Mouse (Mus musculus): ENCODE measurements around the gene Rptor. TPM values are rescaled to one million over a fixed set of nuclear protein-coding genes. Genes with fewer than 3 reads are reported as not detected.
"Not testable (repeated sequence)": the region's sequence is repeated elsewhere in the genome, so short reads cannot be mapped to it uniquely, and the experiment has no call there.

Rptor gene
- total RNA-seq, 2 experiments from 2014 or later: 42.8 to 47.5 TPM

GRCm38 (mm10) chr11:119644612-119645379, 42.1 kb downstream of the Rptor start:
- DNase-seq (ENCODE audit: low spot score in 2 of 2): no peak

- no peak for DNase-seq (ENCODE audit: low spot score in 2 of 2)
Observed at GRCm38 (mm10) chr11:119650456-119650855, 47.8 kb downstream of the Rptor start.

- no peak for DNase-seq (ENCODE audit: low spot score in 2 of 2)
Observed at GRCm38 (mm10) chr11:119653336-119653735, 50.6 kb downstream of the Rptor start.

- no peak for DNase-seq (ENCODE audit: low spot score in 2 of 2)
Observed at GRCm38 (mm10) chr11:119657534-119657933, 54.8 kb downstream of the Rptor start.

- no peak for DNase-seq (ENCODE audit: low spot score in 2 of 2)
Observed at GRCm38 (mm10) chr11:119659296-119659695, 56.6 kb downstream of the Rptor start.

GRCm38 (mm10) chr11:119661479-119661878, 58.8 kb downstream of the Rptor start:
- DNase-seq (ENCODE audit: low spot score in 2 of 2): not testable (repeated sequence)

GRCm38 (mm10) chr11:119663876-119664275, 61.2 kb downstream of the Rptor start:
- DNase-seq (ENCODE audit: low spot score in 2 of 2): no peak

- no peak for DNase-seq (ENCODE audit: low spot score in 2 of 2)
Observed at GRCm38 (mm10) chr11:119664678-119665307, 62.1 kb downstream of the Rptor start.

- no peak for DNase-seq (ENCODE audit: low spot score in 2 of 2)
Observed at GRCm38 (mm10) chr11:119665308-119665702, 62.6 kb downstream of the Rptor start.

GRCm38 (mm10) chr11:119666567-119667108, 63.9 kb downstream of the Rptor start:
- DNase-seq (ENCODE audit: low spot score in 2 of 2): no peak

- no peak for DNase-seq (ENCODE audit: low spot score in 2 of 2)
Observed at GRCm38 (mm10) chr11:119670690-119671666, 68.3 kb downstream of the Rptor start.

GRCm38 (mm10) chr11:119672041-119672440, 69.3 kb downstream of the Rptor start:
- DNase-seq (ENCODE audit: low spot score in 2 of 2): no peak

GRCm38 (mm10) chr11:119672775-119673174, 70.1 kb downstream of the Rptor start:
- no peak for DNase-seq (ENCODE audit: low spot score in 2 of 2)

GRCm38 (mm10) chr11:119674835-119675234, 72.1 kb downstream of the Rptor start:
- no peak for DNase-seq (ENCODE audit: low spot score in 2 of 2)

GRCm38 (mm10) chr11:119675546-119675945, 72.8 kb downstream of the Rptor start:
- DNase-seq (ENCODE audit: low spot score in 2 of 2): no peak

GRCm38 (mm10) chr11:119676751-119677411, 74.2 kb downstream of the Rptor start:
- DNase-seq (ENCODE audit: low spot score in 2 of 2): no peak

GRCm38 (mm10) chr11:119678427-119678826, 75.7 kb downstream of the Rptor start:
- no peak for DNase-seq (ENCODE audit: low spot score in 2 of 2)

- DNase-seq (ENCODE audit: low spot score in 2 of 2): no peak
Observed at GRCm38 (mm10) chr11:119680735-119681134, 78.0 kb downstream of the Rptor start.

GRCm38 (mm10) chr11:119682285-119682684, 79.6 kb downstream of the Rptor start:
- DNase-seq (ENCODE audit: low spot score in 2 of 2): no peak

- DNase-seq (ENCODE audit: low spot score in 2 of 2): no peak
Observed at GRCm38 (mm10) chr11:119683796-119684195, 81.1 kb downstream of the Rptor start.

- no peak for DNase-seq (ENCODE audit: low spot score in 2 of 2)
Observed at GRCm38 (mm10) chr11:119685477-119685876, 82.8 kb downstream of the Rptor start.
